Mouse (Mus musculus): Measurements from ENCODE around the gene Zbtb33.

DNA sequence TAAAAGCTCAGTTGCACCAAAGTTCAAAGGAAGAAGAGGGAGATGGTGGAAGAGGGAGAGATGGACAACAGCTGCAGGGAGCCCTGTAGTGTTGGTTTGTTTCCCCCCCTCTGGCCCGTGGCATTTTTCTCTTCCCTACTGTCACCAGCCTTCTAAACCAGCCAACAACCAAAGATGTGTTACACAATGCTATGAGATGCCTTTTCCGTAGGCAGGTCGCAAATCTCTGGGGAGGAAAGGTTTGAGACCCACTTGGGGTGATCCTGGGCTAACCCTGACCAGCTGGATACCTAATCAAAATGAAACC, 818 bp downstream of the Zbtb33 start:
- TF ChIP-seq CTCF (IDR thresholded peaks at IDR 0.05) (no peak), EP300 (IDR thresholded peaks at IDR 0.05) (no peak)
